Mouse (Mus musculus): Measurements from ENCODE around the gene Lrp6. TPM values are rescaled to one million over a fixed set of nuclear protein-coding genes. Genes with fewer than 3 reads are reported as not detected.

Gene Lrp6
- polyA plus RNA-seq, 1 experiment = 8.4 TPM

DNA sequence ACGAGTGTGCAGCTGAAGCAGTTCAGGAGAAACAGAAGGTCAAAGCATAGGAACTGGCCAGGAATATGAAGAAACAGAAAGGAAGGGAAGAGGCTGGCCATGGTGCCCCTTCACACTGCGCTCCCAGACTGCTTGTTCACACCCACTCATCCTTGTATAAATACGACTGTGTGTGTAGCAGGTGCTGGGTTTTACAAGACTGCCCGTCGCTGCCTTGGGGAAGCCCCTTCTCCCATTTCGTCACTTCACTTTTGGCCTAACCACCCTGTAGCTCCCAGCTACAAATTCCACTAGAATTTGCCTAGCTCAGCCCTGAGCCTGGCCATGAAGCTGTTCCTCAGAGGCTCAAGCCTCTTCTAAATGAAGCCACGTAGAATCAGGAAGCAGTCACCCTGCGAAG lies 146.4 kb downstream of the Lrp6 start:
- Histone ChIP-seq H3K4me2 (ENCODE audit: low read depth) (peak overlapping the region; percentile 26), H3K27me3 (ENCODE audit: control insufficient read depth, insufficient read depth, insufficient read length) (no peaks in the 10 kb centered on the region), H3K4me3 (no peak overlapping the region), H3K79me2 (ENCODE audit: control insufficient read depth, insufficient read depth) (no peaks in the 10 kb centered on the region), H3ac (ENCODE audit: control insufficient read depth, insufficient read length) (no peak overlapping the region), H3K36me3 (ENCODE audit: control insufficient read depth, insufficient read depth) (no peaks in the 10 kb centered on the region)
- TF ChIP-seq USF1 (IDR thresholded peaks at IDR 0.05; ENCODE audit: low read depth) = no peak
- no peak for TF ChIP-seq MAX (IDR thresholded peaks at IDR 0.05; ENCODE audit: low read depth)
- TF ChIP-seq REST (IDR thresholded peaks at IDR 0.05; ENCODE audit: insufficient read depth, insufficient read length) = no peak
- TF ChIP-seq CEBPB (IDR thresholded peaks at IDR 0.05; ENCODE audit: insufficient read depth, poor library complexity, severe bottlenecking) = no peak
- TF ChIP-seq MYOD1 (IDR thresholded peaks at IDR 0.05; ENCODE audit: control insufficient read depth in 1 of 3, insufficient read length in 2 of 3, low read depth in 2 of 3) = peak in 1 of 3 experiments; percentile 64
- TF ChIP-seq E2F4 (IDR thresholded peaks at IDR 0.05; ENCODE audit: insufficient read depth) = no peak
- TF ChIP-seq SRF (IDR thresholded peaks at IDR 0.05; ENCODE audit: control insufficient read depth, insufficient read length, low read depth) = no peak
- peak in 1 of 3 experiments; percentile 33 for TF ChIP-seq MYOG (IDR thresholded peaks at IDR 0.05; ENCODE audit: control insufficient read depth in 1 of 3, insufficient read depth in 1 of 3, insufficient read length in 2 of 3, low read depth in 2 of 3)
- no peak for TF ChIP-seq POLR2A (IDR thresholded peaks at IDR 0.05; ENCODE audit: insufficient read length, low read depth)

DNA sequence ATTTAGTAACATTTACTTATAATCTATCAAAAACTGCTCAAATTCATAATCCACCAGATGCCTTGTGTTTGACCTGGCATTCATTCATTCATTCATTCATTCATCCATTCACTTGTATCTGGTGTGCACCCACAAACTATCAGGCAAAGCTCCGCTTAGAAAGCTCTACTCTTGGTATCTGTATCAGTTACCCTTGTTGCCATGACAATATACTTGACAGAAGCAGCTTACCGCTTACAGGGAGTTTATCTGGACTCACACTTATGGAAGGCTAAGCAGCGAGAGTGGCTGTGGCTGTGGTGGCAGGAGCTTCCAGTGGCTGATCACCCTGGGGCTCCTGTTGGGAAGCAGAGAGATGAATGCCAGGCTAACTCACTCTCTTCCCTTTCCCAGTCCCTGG lies 148.9 kb downstream of the Lrp6 start:
- no peaks in the 10 kb centered on the region for H3K36me3 ChIP-seq (ENCODE audit: control insufficient read depth, insufficient read depth)
- H3K4me3 ChIP-seq = no peak overlapping the region
- no peak overlapping the region for H3K4me2 ChIP-seq (ENCODE audit: low read depth)
- H3ac ChIP-seq (ENCODE audit: control insufficient read depth, insufficient read length) = no peak overlapping the region
- H3K79me2 ChIP-seq (ENCODE audit: control insufficient read depth, insufficient read depth) = no peaks in the 10 kb centered on the region
- TF ChIP-seq POLR2AphosphoS2 (IDR thresholded peaks at IDR 0.05; ENCODE audit: insufficient read length, low read depth) = no peak
- TF ChIP-seq TCF12 (IDR thresholded peaks at IDR 0.05; ENCODE audit: insufficient read depth, poor library complexity, severe bottlenecking) = no peak
- TF ChIP-seq E2F4 (IDR thresholded peaks at IDR 0.05; ENCODE audit: insufficient read depth) = no peak
- TF ChIP-seq MAX (IDR thresholded peaks at IDR 0.05; ENCODE audit: low read depth) = no peak
- no peak for TF ChIP-seq REST (IDR thresholded peaks at IDR 0.05; ENCODE audit: insufficient read depth, insufficient read length)
- no peak for TF ChIP-seq SRF (IDR thresholded peaks at IDR 0.05; ENCODE audit: control insufficient read depth, insufficient read length, low read depth)
- H3K27me3 ChIP-seq (ENCODE audit: control insufficient read depth, insufficient read depth, insufficient read length) = no peaks in the 10 kb centered on the region

DNA sequence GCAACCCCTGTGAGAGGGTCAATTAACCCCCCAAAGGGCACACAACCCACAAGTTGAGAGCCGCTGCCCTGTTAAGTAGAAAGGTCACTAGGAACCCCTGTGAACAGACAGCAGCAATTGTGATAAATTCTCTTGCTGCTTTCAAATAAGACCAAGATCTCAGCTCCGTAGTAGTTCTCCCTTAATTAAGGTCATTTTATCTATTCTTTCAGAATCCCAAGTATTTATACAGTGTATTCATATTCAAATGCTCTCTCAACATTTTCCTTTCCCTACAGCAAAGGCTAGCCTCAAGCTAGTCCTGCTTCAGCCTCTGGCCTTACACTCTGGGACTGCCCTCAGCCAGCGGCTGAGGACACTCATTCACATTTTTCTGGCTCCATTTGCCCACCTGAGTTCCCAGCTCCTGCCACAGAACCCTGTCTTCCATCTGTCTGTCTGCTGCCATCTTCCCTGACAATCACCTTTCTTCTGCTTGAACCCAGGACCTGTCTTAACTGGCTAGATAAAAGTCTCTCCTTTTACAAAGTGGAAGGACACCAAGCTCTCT lies 150.1 kb downstream of the Lrp6 start:
- Histone ChIP-seq H3ac (ENCODE audit: control insufficient read depth, insufficient read length) (no peak overlapping the region), H3K4me2 (ENCODE audit: low read depth) (no peak overlapping the region)
- TF ChIP-seq POLR2A (IDR thresholded peaks at IDR 0.05; ENCODE audit: insufficient read length, low read depth) (no peak), USF1 (IDR thresholded peaks at IDR 0.05; ENCODE audit: low read depth) (no peak)

DNA sequence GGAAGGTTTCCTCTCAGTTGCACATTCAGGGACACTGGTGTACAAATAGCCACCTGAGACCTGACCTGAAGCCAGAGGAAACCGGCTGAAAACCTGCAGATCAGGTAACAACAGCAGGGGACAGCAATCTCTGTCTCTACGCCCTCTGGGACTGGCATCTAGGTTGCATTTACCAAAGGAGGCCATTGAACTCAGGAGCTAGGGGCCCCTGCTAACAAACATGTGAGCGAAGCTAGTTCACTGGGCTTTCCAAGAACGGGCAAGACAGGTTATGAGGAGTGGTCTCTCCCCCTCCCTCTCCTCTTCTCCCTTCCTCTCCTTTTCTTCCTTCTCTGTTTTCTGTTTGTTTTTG lies 152.3 kb downstream of the Lrp6 start:
- no peak overlapping the region for H3K4me2 ChIP-seq (ENCODE audit: low read depth)
- TF ChIP-seq SRF (IDR thresholded peaks at IDR 0.05; ENCODE audit: control insufficient read depth, insufficient read length, low read depth) (no peak), USF1 (IDR thresholded peaks at IDR 0.05; ENCODE audit: low read depth) (no peak), POLR2AphosphoS2 (IDR thresholded peaks at IDR 0.05; ENCODE audit: insufficient read length, low read depth) (no peak), MYOG (IDR thresholded peaks at IDR 0.05; ENCODE audit: control insufficient read depth in 1 of 3, insufficient read depth in 1 of 3, insufficient read length in 2 of 3, low read depth in 2 of 3) (no peak), POLR2A (IDR thresholded peaks at IDR 0.05; ENCODE audit: insufficient read length, low read depth) (no peak), E2F4 (IDR thresholded peaks at IDR 0.05; ENCODE audit: insufficient read depth) (no peak), TCF3 (IDR thresholded peaks at IDR 0.05; ENCODE audit: insufficient read length, low read depth) (no peak), MAX (IDR thresholded peaks at IDR 0.05; ENCODE audit: low read depth) (no peak), REST (IDR thresholded peaks at IDR 0.05; ENCODE audit: insufficient read depth, insufficient read length) (no peak), MYOD1 (IDR thresholded peaks at IDR 0.05; ENCODE audit: control insufficient read depth in 1 of 3, insufficient read length in 2 of 3, low read depth in 2 of 3) (no peak), TCF12 (IDR thresholded peaks at IDR 0.05; ENCODE audit: insufficient read depth, poor library complexity, severe bottlenecking) (no peak), CEBPB (IDR thresholded peaks at IDR 0.05; ENCODE audit: insufficient read depth, poor library complexity, severe bottlenecking) (no peak)
- H3K36me3 ChIP-seq (ENCODE audit: control insufficient read depth, insufficient read depth) = no peaks in the 10 kb centered on the region

More for the DNA sequence above, 150.1 kb downstream of the Lrp6 start:
- Histone ChIP-seq H3K36me3 (ENCODE audit: control insufficient read depth, insufficient read depth) (no peaks in the 10 kb centered on the region), H3K4me3 (no peak overlapping the region), H3K79me2 (ENCODE audit: control insufficient read depth, insufficient read depth) (no peaks in the 10 kb centered on the region), H3K27me3 (ENCODE audit: control insufficient read depth, insufficient read depth, insufficient read length) (no peaks in the 10 kb centered on the region)

DNA sequence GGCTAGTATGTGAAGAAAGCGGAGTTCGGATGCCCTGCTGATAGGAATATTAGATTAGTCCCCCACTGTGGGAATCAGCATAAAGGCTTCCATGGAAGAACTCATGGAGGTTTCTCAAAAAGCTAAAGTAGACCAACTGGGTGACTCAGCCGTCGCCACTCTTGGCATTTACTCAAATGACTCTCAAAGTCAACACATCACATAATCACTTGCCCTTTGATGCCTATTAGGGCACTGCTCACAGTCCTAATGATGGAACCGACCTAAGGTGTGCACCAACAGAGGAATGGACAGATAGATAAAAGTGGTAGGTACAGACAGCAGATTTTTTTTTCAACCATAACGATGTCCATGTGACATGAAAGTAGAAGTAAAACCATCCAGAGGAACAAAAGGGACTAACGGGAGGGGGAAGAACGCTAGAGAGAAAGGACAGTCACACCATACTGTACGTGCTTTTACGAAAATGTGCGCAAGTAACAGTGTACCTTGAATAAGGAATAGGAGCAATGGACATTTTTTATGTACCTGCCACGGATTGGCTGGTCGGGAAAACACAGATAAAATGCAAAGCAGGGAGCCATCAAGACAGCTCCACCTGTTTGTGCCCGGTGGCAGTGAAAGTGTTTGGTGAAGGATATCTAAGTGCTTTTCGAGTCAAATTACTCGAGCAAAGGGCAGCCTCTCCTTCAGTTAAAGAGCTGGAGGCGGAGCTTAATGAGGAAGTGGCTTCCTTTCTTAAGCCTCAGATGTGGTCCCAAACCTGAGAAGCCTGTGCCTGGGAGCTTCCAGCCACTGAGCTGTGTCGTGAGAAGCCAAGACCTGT lies 152.8 kb downstream of the Lrp6 start:
- H3ac ChIP-seq (ENCODE audit: control insufficient read depth, insufficient read length) = no peak overlapping the region
- no peak overlapping the region for H3K4me2 ChIP-seq (ENCODE audit: low read depth)
- H3K36me3 ChIP-seq (ENCODE audit: control insufficient read depth, insufficient read depth) = no peaks in the 10 kb centered on the region
- no peak overlapping the region for H3K4me3 ChIP-seq
- H3K79me2 ChIP-seq (ENCODE audit: control insufficient read depth, insufficient read depth) = no peaks in the 10 kb centered on the region
- TF ChIP-seq CEBPB (IDR thresholded peaks at IDR 0.05; ENCODE audit: insufficient read depth, poor library complexity, severe bottlenecking) = no peak
- TF ChIP-seq SRF (IDR thresholded peaks at IDR 0.05; ENCODE audit: control insufficient read depth, insufficient read length, low read depth) = no peak
- TF ChIP-seq MYOD1 (IDR thresholded peaks at IDR 0.05; ENCODE audit: control insufficient read depth in 1 of 3, insufficient read length in 2 of 3, low read depth in 2 of 3) = no peak
- TF ChIP-seq MYOG (IDR thresholded peaks at IDR 0.05; ENCODE audit: control insufficient read depth in 1 of 3, insufficient read depth in 1 of 3, insufficient read length in 2 of 3, low read depth in 2 of 3) = no peak
- TF ChIP-seq POLR2AphosphoS2 (IDR thresholded peaks at IDR 0.05; ENCODE audit: insufficient read length, low read depth) = no peak
- TF ChIP-seq E2F4 (IDR thresholded peaks at IDR 0.05; ENCODE audit: insufficient read depth) = no peak
- no peak for TF ChIP-seq TCF12 (IDR thresholded peaks at IDR 0.05; ENCODE audit: insufficient read depth, poor library complexity, severe bottlenecking)
- no peak for TF ChIP-seq USF1 (IDR thresholded peaks at IDR 0.05; ENCODE audit: low read depth)
- no peak for TF ChIP-seq MAX (IDR thresholded peaks at IDR 0.05; ENCODE audit: low read depth)
- TF ChIP-seq REST (IDR thresholded peaks at IDR 0.05; ENCODE audit: insufficient read depth, insufficient read length) = no peak
- no peak for TF ChIP-seq TCF3 (IDR thresholded peaks at IDR 0.05; ENCODE audit: insufficient read length, low read depth)
- TF ChIP-seq POLR2A (IDR thresholded peaks at IDR 0.05; ENCODE audit: insufficient read length, low read depth) = no peak
- H3K27me3 ChIP-seq (ENCODE audit: control insufficient read depth, insufficient read depth, insufficient read length) = no peaks in the 10 kb centered on the region

More for the DNA sequence above, 152.3 kb downstream of the Lrp6 start:
- Histone ChIP-seq H3K27me3 (ENCODE audit: control insufficient read depth, insufficient read depth, insufficient read length) (no peaks in the 10 kb centered on the region), H3K79me2 (ENCODE audit: control insufficient read depth, insufficient read depth) (no peaks in the 10 kb centered on the region), H3K4me3 (no peak overlapping the region), H3ac (ENCODE audit: control insufficient read depth, insufficient read length) (no peak overlapping the region)

All from myocyte (in vitro differentiated cells).